9 mouse cellular contexts compared by ENCODE assay signal in genomic region chr14:55085324-55086008, GRCm38 (mm10). TPM values are rescaled to one million over a fixed set of nuclear protein-coding genes. Genes with fewer than 3 reads are reported as not detected.
DNase-seq lines count a peak whose midpoint lies in the region; ATAC-seq and TF ChIP-seq lines count a peak whose summit lies in the region.
"Had no signal": no experiment of that assay in that cellular context is flagged by ENCODE, and none has a peak within 500 bp of the region (broad histone marks: within the 10 kb centered on the region; RNA-seq: fewer than 3 reads in every experiment).

No protein-coding gene starts in this region.

- 77% methylated on average over 9 of the region's 9 CpGs for WGBS in liver, adult 2 months
- WGBS in liver, embryonic 12.5 days (ENCODE audit: insufficient replicate concordance), result 62% methylated on average over 9 of the region's 9 CpGs
- WGBS in embryonic facial prominence, embryonic 10.5 days, result 40% methylated on average over 9 of the region's 9 CpGs
- WGBS in hindbrain, postnatal 0 days, result 25% methylated on average over 9 of the region's 9 CpGs
- 41% methylated on average over 9 of the region's 9 CpGs for WGBS in midbrain, embryonic 14.5 days

- intact Hi-C loops in left cerebral cortex, postnatal 36 days (cut with DNase I), result no loop called here

- no peaks in the 10 kb centered on the region for H3K9me3 ChIP-seq in liver, embryonic 12.5 days (replicated peaks)
- H3K9me3 ChIP-seq in embryonic facial prominence, embryonic 10.5 days, result no peaks in the 10 kb centered on the region
- H3K9me3 ChIP-seq in hindbrain, postnatal 0 days (ENCODE audit: low read length), result no peaks in the 10 kb centered on the region
- no peaks in the 10 kb centered on the region for H3K9me3 ChIP-seq in midbrain, embryonic 14.5 days (ENCODE audit: control insufficient read depth, low read length)
- H3K9me3 ChIP-seq: lung, embryonic 15.5 days had no signal

- no peaks in the 10 kb centered on the region for H3K36me3 ChIP-seq in liver, adult 2 months (ENCODE audit: control insufficient read depth, insufficient read depth, low read length)
- H3K36me3 ChIP-seq in liver, embryonic 12.5 days, result no peaks in the 10 kb centered on the region
- H3K36me3 ChIP-seq in embryonic facial prominence, embryonic 10.5 days (replicated peaks), result no peaks in the 10 kb centered on the region; the same call in 1 of the 2 replicates
- 0 out of 2 replicates have a peak, but pooled peaks cover 6% of the 10 kb centered on the region for H3K36me3 ChIP-seq in hindbrain, postnatal 0 days (ENCODE audit: insufficient read depth, low read length)
- H3K36me3 ChIP-seq in midbrain, embryonic 14.5 days (ENCODE audit: control insufficient read depth, insufficient read depth, low read length), result peaks cover 12% of the 10 kb centered on the region
- H3K36me3 ChIP-seq: lung, embryonic 15.5 days had no signal

- peak; percentile 87 for DNase-seq in liver, adult 2 months (ENCODE audit: extremely low read depth, low read depth, low spot score)
- DNase-seq in embryonic facial prominence, embryonic 10.5 days (ENCODE audit: low spot score), result no peak
- peak; percentile 52 for DNase-seq in hindbrain, postnatal 0 days (ENCODE audit: low spot score)
- DNase-seq in midbrain, embryonic 14.5 days, result no peak
- no peak for DNase-seq in spleen, postnatal 36 days (ENCODE audit: low spot score in 2 of 2)
- no peak for DNase-seq in layer of hippocampus, postnatal 14 days (ENCODE audit: low spot score in 2 of 2)
- DNase-seq in left cerebral cortex, postnatal 36 days (ENCODE audit: low spot score in 2 of 2), result no peak

- peaks cover 19% of the 10 kb centered on the region for H3K4me1 ChIP-seq in liver, adult 2 months (ENCODE audit: control insufficient read depth, insufficient read depth, low read length)
- peaks cover 12% of the 10 kb centered on the region for H3K4me1 ChIP-seq in liver, embryonic 12.5 days
- H3K4me1 ChIP-seq in embryonic facial prominence, embryonic 10.5 days, result peaks cover 40% of the 10 kb centered on the region
- peaks cover 24% of the 10 kb centered on the region for H3K4me1 ChIP-seq in hindbrain, postnatal 0 days (ENCODE audit: insufficient read depth, low read length)
- H3K4me1 ChIP-seq in midbrain, embryonic 14.5 days (ENCODE audit: control insufficient read depth, insufficient read depth, low read length), result peaks cover 50% of the 10 kb centered on the region

- no peaks in the 10 kb centered on the region for H3K27me3 ChIP-seq in liver, adult 2 months (ENCODE audit: control insufficient read depth, insufficient read depth, low read length)
- peaks cover 4% of the 10 kb centered on the region; the same call in 1 of the 2 replicates for H3K27me3 ChIP-seq in liver, embryonic 12.5 days (replicated peaks)
- 0 out of 2 replicates have a peak, but pooled peaks cover 3% of the 10 kb centered on the region for H3K27me3 ChIP-seq in embryonic facial prominence, embryonic 10.5 days (replicated peaks; ENCODE audit: low read depth, poor library complexity, severe bottlenecking)
- H3K27me3 ChIP-seq in hindbrain, postnatal 0 days (ENCODE audit: insufficient read depth, low read length), result no peaks in the 10 kb centered on the region
- no peaks in the 10 kb centered on the region for H3K27me3 ChIP-seq in midbrain, embryonic 14.5 days (ENCODE audit: control insufficient read depth, insufficient read depth, low read length)
- H3K27me3 ChIP-seq: lung, embryonic 15.5 days had no signal

- ATAC-seq in liver, embryonic 12.5 days, result no peak
- peak; percentile 44 for ATAC-seq in hindbrain, postnatal 0 days
- peak; percentile 26; the same call in 1 of the 2 replicates for ATAC-seq in midbrain, embryonic 14.5 days (ENCODE audit: low FRiP score, low TSS enrichment)

- H3K4me2 ChIP-seq in liver, embryonic 12.5 days, result no peak overlapping the region
- no peak overlapping the region for H3K4me2 ChIP-seq in hindbrain, postnatal 0 days (ENCODE audit: low read depth, low read length)
- no peak overlapping the region for H3K4me2 ChIP-seq in midbrain, embryonic 14.5 days (ENCODE audit: low read length)
- H3K4me2 ChIP-seq: lung, embryonic 15.5 days had no signal

- no peak overlapping the region for H3K4me3 ChIP-seq in liver, adult 2 months (ENCODE audit: insufficient read depth, low read depth, low read length)
- no peak overlapping the region for H3K4me3 ChIP-seq in liver, embryonic 12.5 days
- H3K4me3 ChIP-seq in embryonic facial prominence, embryonic 10.5 days, result no peak overlapping the region
- H3K4me3 ChIP-seq in hindbrain, postnatal 0 days (ENCODE audit: low read length), result no peak overlapping the region
- H3K4me3 ChIP-seq in midbrain, embryonic 14.5 days (replicated peaks; ENCODE audit: low read depth, low read length), result no peak overlapping the region
- H3K4me3 ChIP-seq: lung, embryonic 15.5 days had no signal

- no peak for TF ChIP-seq CTCF in liver, adult 2 months (IDR thresholded peaks at IDR 0.05; ENCODE audit: low read depth, low read length)
- no peak for TF ChIP-seq CTCF in hindbrain, postnatal 0 days (IDR thresholded peaks at IDR 0.05; ENCODE audit: low read depth)

- TF ChIP-seq POLR2A in liver, adult 2 months (IDR thresholded peaks at IDR 0.05; ENCODE audit: extremely low read depth, insufficient read depth, low read length), result no peak

- no peak overlapping the region for H3K9ac ChIP-seq in liver, adult 2 months (ENCODE audit: low read depth, low read length)
- no peak overlapping the region for H3K9ac ChIP-seq in liver, embryonic 12.5 days
- H3K9ac ChIP-seq in hindbrain, postnatal 0 days (replicated peaks; ENCODE audit: low read length), result no peak overlapping the region
- no peak overlapping the region for H3K9ac ChIP-seq in midbrain, embryonic 14.5 days (replicated peaks; ENCODE audit: low read length)
- H3K9ac ChIP-seq: lung, embryonic 15.5 days had no signal

- H3K79me2 ChIP-seq in liver, adult 2 months (ENCODE audit: control insufficient read depth, insufficient read depth, low read length), result peaks cover 7% of the 10 kb centered on the region; the same call in 1 of the 2 replicates

- peak overlapping the region; percentile 52 for H3K27ac ChIP-seq in liver, adult 2 months (replicated peaks; ENCODE audit: insufficient read depth, low read depth, low read length)
- no peak overlapping the region for H3K27ac ChIP-seq in liver, embryonic 12.5 days
- peak overlapping the region; percentile 5; the same call in 1 of the 2 replicates for H3K27ac ChIP-seq in embryonic facial prominence, embryonic 10.5 days (replicated peaks)
- H3K27ac ChIP-seq in hindbrain, postnatal 0 days, result peak overlapping the region; percentile 62
- peak overlapping the region; percentile 38; the same call in 1 of the 2 replicates for H3K27ac ChIP-seq in midbrain, embryonic 14.5 days (replicated peaks; ENCODE audit: low read depth, low read length)
- H3K27ac ChIP-seq: lung, embryonic 15.5 days had no signal

RNA-seq across cellular contexts. Expression of gene Zfhx2, which starts 6.7 kb away (rescaled TPM):
- total RNA-seq in liver, adult 2 months (2014; rRNA removed), result 1.5 and 1.7 TPM in 2 replicates
- polyA plus RNA-seq in liver, adult 2 months (2012; rRNA removed), result 1.4 and 1.7 TPM in 2 replicates
- polyA plus RNA-seq in liver, embryonic 12.5 days (2016; fragmentation: Nextera tagmentation; extraction: Ambion mirVana), result 2.4 and 2.5 TPM in 2 replicates
- polyA plus RNA-seq in embryonic facial prominence, embryonic 10.5 days (2016; fragmentation: Nextera tagmentation; extraction: Ambion mirVana), result 6.1 and 6.8 TPM in 2 replicates
- total RNA-seq in hindbrain, postnatal 0 days (2014; rRNA removed), result 10.7 and 10.9 TPM in 2 replicates
- polyA plus RNA-seq in hindbrain, postnatal 0 days (2015; fragmentation: Nextera tagmentation; extraction: Ambion mirVana), result 8.1 and 8.4 TPM in 2 replicates
- polyA plus RNA-seq in midbrain, embryonic 14.5 days (2014; fragmentation: Nextera tagmentation; extraction: Ambion mirVana), result 24.9 and 28.4 TPM in 2 replicates
- 10 to 100 TPM; 41.2 to 48.8 TPM for total RNA-seq in layer of hippocampus, postnatal 14 days (2021)
- total RNA-seq in left cerebral cortex, postnatal 36 days (2021), result 10 to 100 TPM; 31.0 to 52.3 TPM

RNA-seq across cellular contexts. Expression of gene Thtpa, which starts 9.1 kb away (rescaled TPM):
- total RNA-seq in liver, adult 2 months (2014; rRNA removed), result 14.6 and 15.4 TPM in 2 replicates
- 8.7 and 10.9 TPM in 2 replicates for polyA plus RNA-seq in liver, adult 2 months (2012; rRNA removed)
- 6.9 TPM in 2 replicates for polyA plus RNA-seq in liver, embryonic 12.5 days (2016; fragmentation: Nextera tagmentation; extraction: Ambion mirVana)
- 22.4 and 22.8 TPM in 2 replicates for polyA plus RNA-seq in embryonic facial prominence, embryonic 10.5 days (2016; fragmentation: Nextera tagmentation; extraction: Ambion mirVana)
- 37.7 and 44.1 TPM in 2 replicates for total RNA-seq in hindbrain, postnatal 0 days (2014; rRNA removed)
- 31.8 and 32.8 TPM in 2 replicates for polyA plus RNA-seq in hindbrain, postnatal 0 days (2015; fragmentation: Nextera tagmentation; extraction: Ambion mirVana)
- 27.9 and 33.7 TPM in 2 replicates for polyA plus RNA-seq in midbrain, embryonic 14.5 days (2014; fragmentation: Nextera tagmentation; extraction: Ambion mirVana)
- total RNA-seq in layer of hippocampus, postnatal 14 days (2021), result 10 to 100 TPM; 21.7 to 24.7 TPM
- 10 to 100 TPM; 24.3 to 29.5 TPM for total RNA-seq in left cerebral cortex, postnatal 36 days (2021)

RNA-seq across cellular contexts. Expression of gene Ap1g2, which starts 20.9 kb away (rescaled TPM):
- total RNA-seq in liver, adult 2 months (2014; rRNA removed), result 4.9 and 5.4 TPM in 2 replicates
- 8.7 and 15.6 TPM in 2 replicates for polyA plus RNA-seq in liver, adult 2 months (2012; rRNA removed)
- 34.0 and 34.5 TPM in 2 replicates for polyA plus RNA-seq in liver, embryonic 12.5 days (2016; fragmentation: Nextera tagmentation; extraction: Ambion mirVana)
- 14.5 and 15.8 TPM in 2 replicates for polyA plus RNA-seq in embryonic facial prominence, embryonic 10.5 days (2016; fragmentation: Nextera tagmentation; extraction: Ambion mirVana)
- 5.7 and 6.5 TPM in 2 replicates for total RNA-seq in hindbrain, postnatal 0 days (2014; rRNA removed)
- polyA plus RNA-seq in hindbrain, postnatal 0 days (2015; fragmentation: Nextera tagmentation; extraction: Ambion mirVana), result 5.9 and 6.1 TPM in 2 replicates
- polyA plus RNA-seq in midbrain, embryonic 14.5 days (2014; fragmentation: Nextera tagmentation; extraction: Ambion mirVana), result 6.8 and 7.6 TPM in 2 replicates
- total RNA-seq in layer of hippocampus, postnatal 14 days (2021), result 10 to 100 TPM; 15.8 to 18.6 TPM
- total RNA-seq in left cerebral cortex, postnatal 36 days (2021), result 10 to 100 TPM in 1 of 2 experiments, 1 to 10 TPM in 1; 6.3 to 20.1 TPM

RNA-seq across cellular contexts. Expression of gene Jph4, which starts 31.3 kb away (rescaled TPM):
- total RNA-seq in liver, adult 2 months (2014; rRNA removed), result not detected in 2 replicates
- polyA plus RNA-seq in liver, adult 2 months (2012; rRNA removed), result not detected in 2 replicates
- 0.15 and 0.18 TPM in 2 replicates for polyA plus RNA-seq in liver, embryonic 12.5 days (2016; fragmentation: Nextera tagmentation; extraction: Ambion mirVana)
- 0.45 and 0.81 TPM in 2 replicates for polyA plus RNA-seq in embryonic facial prominence, embryonic 10.5 days (2016; fragmentation: Nextera tagmentation; extraction: Ambion mirVana)
- total RNA-seq in hindbrain, postnatal 0 days (2014; rRNA removed), result 124 and 126 TPM in 2 replicates
- 28.3 and 29.4 TPM in 2 replicates for polyA plus RNA-seq in hindbrain, postnatal 0 days (2015; fragmentation: Nextera tagmentation; extraction: Ambion mirVana)
- 31.1 and 38.9 TPM in 2 replicates for polyA plus RNA-seq in midbrain, embryonic 14.5 days (2014; fragmentation: Nextera tagmentation; extraction: Ambion mirVana)
- 100 to 1,000 TPM; 408 to 411 TPM for total RNA-seq in layer of hippocampus, postnatal 14 days (2021)
- 100 to 1,000 TPM; 312 to 354 TPM for total RNA-seq in left cerebral cortex, postnatal 36 days (2021)

Comparison
In these comparisons a context has a peak if more than half of its experiments do, and no peak if none do; other contexts are left out.
1. DNase-seq: peak in liver, adult 2 months (single experiment) and hindbrain, postnatal 0 days (single experiment); none in embryonic facial prominence, embryonic 10.5 days (single experiment), midbrain, embryonic 14.5 days (single experiment), spleen, postnatal 36 days (0 of 2), layer of hippocampus, postnatal 14 days (0 of 2) and left cerebral cortex, postnatal 36 days (0 of 2).